Mouse (Mus musculus) CH12.LX (cell line): ENCODE data around the gene Il1f10.

Experiments used
- CTCF ChIP-seq, 2 experiments: IDR thresholded peaks in 1 of 2; conservative IDR thresholded peaks in 1 of 2; 2 replicates each; pipeline ENCODE4 v1.5.1; 2011 to 2012; ENCODE audit warnings: low read depth in 2 of 2, low read length in 2 of 2, improper control_type of control experiment in 1 of 2, inconsistent platforms in 1 of 2, mild to moderate bottlenecking in 1 of 2, moderate library complexity in 1 of 2
- ELF1 ChIP-seq: IDR thresholded peaks from 2 replicates; pipeline ENCODE4 v1.6.1; 2014; ENCODE audit warnings: low read depth, mild to moderate bottlenecking, inconsistent platforms, low read length, improper control_type of control experiment
- EP300 ChIP-seq: IDR thresholded peaks from 2 replicates; pipeline ENCODE4 v1.6.1; 2011; ENCODE audit warnings: low read length, improper control_type of control experiment
- KAT2A ChIP-seq: IDR thresholded peaks from 2 replicates; pipeline ENCODE4 v1.6.1; 2012; ENCODE audit warnings: low read length, improper control_type of control experiment, inconsistent platforms; ENCODE audit not compliant: insufficient replicate concordance
- MAX ChIP-seq: IDR thresholded peaks from 2 replicates; pipeline ENCODE4 v1.6.1; 2011; ENCODE audit warnings: low read length, improper control_type of control experiment
- MEF2A ChIP-seq: IDR thresholded peaks from 2 replicates; pipeline ENCODE4 v1.6.1; 2014; ENCODE audit warnings: low read depth, mild to moderate bottlenecking, inconsistent platforms, low read length, improper control_type of control experiment, borderline replicate concordance
- MYC ChIP-seq: IDR thresholded peaks from 2 replicates; pipeline ENCODE4 v1.6.1; 2011; ENCODE audit warnings: low read depth, mild to moderate bottlenecking, improper control_type of control experiment, low read length
- NELFE ChIP-seq: IDR thresholded peaks from 2 replicates; pipeline ENCODE4 v1.6.1; 2011; ENCODE audit warnings: low read depth, low read length, improper control_type of control experiment
- PAX5 ChIP-seq: IDR thresholded peaks from 2 replicates; pipeline ENCODE4 v1.6.1; 2012; ENCODE audit warnings: low read length, inconsistent platforms, mixed read lengths
- POLR2A ChIP-seq: IDR thresholded peaks from 2 replicates; pipeline ENCODE4 v1.6.1; 2011; ENCODE audit warnings: low read depth, mild to moderate bottlenecking, improper control_type of control experiment, low read length
- SMC3 ChIP-seq: IDR thresholded peaks from 2 replicates; pipeline ENCODE4 v1.6.1; 2011; ENCODE audit warnings: low read depth, low read length, improper control_type of control experiment
- USF1 ChIP-seq: IDR thresholded peaks from 2 replicates; pipeline ENCODE4 v1.6.1; 2014; ENCODE audit warnings: low read depth, mild to moderate bottlenecking, inconsistent platforms, low read length, improper control_type of control experiment

DNA sequence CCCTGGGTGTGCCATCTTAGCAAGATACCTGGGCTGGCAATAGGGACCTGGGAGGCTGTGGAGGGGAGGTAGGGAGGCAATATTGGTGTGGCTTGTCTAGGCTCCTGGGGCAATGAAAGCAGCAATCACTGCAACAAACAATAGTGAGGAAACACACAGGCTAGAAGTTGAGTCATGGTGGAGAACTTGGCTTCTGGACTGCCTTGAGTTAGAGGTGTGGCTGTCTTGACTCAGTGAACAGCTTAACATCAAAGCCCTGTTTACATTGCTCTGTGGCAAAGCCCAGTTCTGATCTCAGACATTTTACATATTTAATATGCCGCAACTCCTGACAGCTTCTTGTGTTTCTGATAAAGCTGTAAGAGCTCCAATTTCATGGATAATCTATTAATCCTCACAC is 23.5 kb upstream of the Il1f10 start:
- TF ChIP-seq MYC (no peak), MEF2A (no peak), MAX (no peak), CTCF (conservative IDR thresholded peaks at IDR 0.05 in 1 of 2, IDR thresholded peaks at IDR 0.05 in 1 of 2; ENCODE audit: low read depth in 2 of 2, low read length in 2 of 2) (no peak), EP300 (no peak), POLR2A (no peak), NELFE (no peak), PAX5 (no peak), KAT2A (no peak), ELF1 (no peak), SMC3 (no peak), USF1 (no peak)
